Mouse (Mus musculus): ENCODE measurements at regions not wholly inside any gene's neighbourhood (a gene's known extent, or its start where the extent isn't known, plus 50 kb on each side); places are given as distances from the start of the nearest gene placed in this dataset.

DNA sequence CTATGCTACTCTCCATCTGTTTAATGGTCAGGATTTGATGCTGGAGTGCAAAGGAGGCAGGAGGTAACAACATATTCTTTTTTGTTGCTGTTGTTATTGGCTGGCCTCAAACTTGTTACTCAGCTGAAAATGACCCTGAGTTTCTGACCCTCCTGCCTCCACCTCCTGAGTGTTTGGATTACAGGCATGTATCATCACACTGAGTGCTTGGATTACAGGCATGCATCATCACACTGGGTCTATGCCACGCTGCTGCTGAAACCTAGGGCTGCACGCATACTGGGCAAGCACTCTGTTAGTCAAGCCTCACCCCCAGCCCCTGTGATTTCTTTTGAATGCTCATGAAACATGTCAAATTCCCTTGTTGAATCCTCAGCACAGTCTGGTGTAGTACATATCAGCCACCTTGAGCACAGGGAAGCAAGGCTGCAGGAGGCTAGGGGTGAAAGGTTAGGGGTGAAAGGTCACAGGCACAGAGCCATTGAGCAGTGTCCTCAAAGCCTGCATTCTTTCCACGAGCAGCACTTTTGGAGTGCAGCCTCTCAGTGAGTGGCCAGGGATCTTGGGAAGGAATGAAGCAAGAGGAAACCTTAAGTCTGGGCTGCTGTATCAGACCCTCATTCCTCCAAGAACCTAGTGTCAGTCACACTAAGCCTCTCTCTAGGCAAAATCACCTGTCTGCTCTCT, 52.2 kb upstream of the Smad3 start:
- no peak overlapping the region for H3K4me2 ChIP-seq (ENCODE audit: low read depth, low read length)
- H3K9ac ChIP-seq (replicated peaks; ENCODE audit: low read length) = no peak overlapping the region
- no peaks in the 10 kb centered on the region for H3K9me3 ChIP-seq (ENCODE audit: low read length)
- no peak for ATAC-seq
- no peaks in the 10 kb centered on the region for H3K36me3 ChIP-seq (ENCODE audit: insufficient read depth, low read length)
- no peaks in the 10 kb centered on the region for H3K4me1 ChIP-seq (ENCODE audit: insufficient read depth, low read length)
- no peaks in the 10 kb centered on the region for H3K27me3 ChIP-seq (ENCODE audit: insufficient read depth, low read length)
- no peak for TF ChIP-seq CTCF (IDR thresholded peaks at IDR 0.05; ENCODE audit: low read depth)
- H3K4me3 ChIP-seq (ENCODE audit: low read length) = no peak overlapping the region
- 46% methylated on average over 3 of the region's 3 CpGs for WGBS
- no peak for DNase-seq (ENCODE audit: low spot score)
- no peak overlapping the region for H3K27ac ChIP-seq

All from hindbrain, postnatal 0 days (tissue).